In the genomic region with DNA sequence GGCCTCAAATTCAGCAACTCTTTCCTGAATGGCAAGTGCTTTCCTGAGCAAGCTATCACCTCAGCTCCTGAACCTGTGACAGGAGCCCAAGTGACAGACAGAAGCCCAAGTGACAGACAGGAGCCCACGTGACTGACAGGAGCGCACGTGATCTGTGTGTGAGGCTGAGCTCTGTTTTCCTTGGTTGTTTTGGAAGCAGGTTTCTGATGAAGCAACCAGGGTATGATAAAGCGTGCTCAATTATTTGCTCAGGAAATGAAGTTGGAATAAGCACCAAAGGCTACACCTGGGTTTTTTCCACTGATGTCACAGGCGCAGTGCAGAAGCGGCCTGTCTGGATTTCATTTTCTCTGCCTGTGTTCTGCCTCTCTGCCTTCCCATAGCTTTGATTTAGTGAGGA, we compare ENCODE assay signal across 29 mouse cellular contexts. TPM values are rescaled to one million over a fixed set of nuclear protein-coding genes. Genes with fewer than 3 reads are reported as not detected.
DNase-seq lines count a peak whose midpoint lies in the region; ATAC-seq and TF ChIP-seq lines count a peak whose summit lies in the region.
"Had no signal": no experiment of that assay in that cellular context is flagged by ENCODE, and none has a peak within 500 bp of the region (broad histone marks: within the 10 kb centered on the region; RNA-seq: fewer than 3 reads in every experiment).

No protein-coding gene starts in this region.

- no peaks in the 10 kb centered on the region for H3K36me3 ChIP-seq in hindbrain, embryonic 15.5 days
- no peaks in the 10 kb centered on the region for H3K36me3 ChIP-seq in hindbrain, postnatal 0 days (ENCODE audit: insufficient read depth, low read length)
- H3K36me3 ChIP-seq in midbrain, embryonic 14.5 days (ENCODE audit: control insufficient read depth, insufficient read depth, low read length), result no peaks in the 10 kb centered on the region
- H3K36me3 ChIP-seq in midbrain, embryonic 11.5 days (ENCODE audit: control insufficient read depth, insufficient read depth, low read length), result no peaks in the 10 kb centered on the region
- H3K36me3 ChIP-seq in liver, postnatal 0 days (replicated peaks; ENCODE audit: insufficient read depth, low read length), result peaks cover 4% of the 10 kb centered on the region; the same call in 1 of the 2 replicates
- H3K36me3 ChIP-seq: heart, embryonic 13.5 days; limb, embryonic 12.5 days; lung, embryonic 15.5 days; neural tube, embryonic 12.5 days had no signal

- TF ChIP-seq EP300 in liver, postnatal 0 days (IDR thresholded peaks at IDR 0.05; ENCODE audit: low read depth), result no peak

- no peak overlapping the region for H3K9ac ChIP-seq in hindbrain, embryonic 15.5 days
- H3K9ac ChIP-seq in hindbrain, postnatal 0 days (replicated peaks; ENCODE audit: low read length), result no peak overlapping the region
- H3K9ac ChIP-seq in midbrain, embryonic 14.5 days (replicated peaks; ENCODE audit: low read length), result no peak overlapping the region
- no peak overlapping the region for H3K9ac ChIP-seq in midbrain, embryonic 11.5 days (ENCODE audit: low read length)
- no peak overlapping the region for H3K9ac ChIP-seq in liver, postnatal 0 days (replicated peaks)
- H3K9ac ChIP-seq: forebrain, postnatal 0 days; heart, embryonic 13.5 days; limb, embryonic 12.5 days; lung, embryonic 15.5 days; neural tube, embryonic 12.5 days had no signal

- 82% methylated on average over 6 of the region's 6 CpGs for WGBS in hindbrain, embryonic 15.5 days
- WGBS in hindbrain, postnatal 0 days, result 83% methylated on average over 6 of the region's 6 CpGs
- WGBS in midbrain, embryonic 14.5 days, result 85% methylated on average over 6 of the region's 6 CpGs
- 84% methylated on average over 6 of the region's 6 CpGs for WGBS in midbrain, embryonic 11.5 days
- 68% methylated on average over 6 of the region's 6 CpGs for WGBS in liver, postnatal 0 days (ENCODE audit: insufficient replicate concordance)

- H3K27ac ChIP-seq in hindbrain, embryonic 15.5 days (replicated peaks), result peak overlapping the region; percentile 27
- H3K27ac ChIP-seq in hindbrain, postnatal 0 days, result no peak overlapping the region
- peak overlapping the region; percentile 41; the same call in 1 of the 2 replicates for H3K27ac ChIP-seq in midbrain, embryonic 14.5 days (replicated peaks; ENCODE audit: low read depth, low read length)
- no peak overlapping the region for H3K27ac ChIP-seq in midbrain, embryonic 11.5 days (ENCODE audit: low read depth, low read length)
- peak overlapping the region; percentile 93 for H3K27ac ChIP-seq in liver, postnatal 0 days (ENCODE audit: low read depth)
- H3K27ac ChIP-seq: heart, adult 2 months; heart, embryonic 13.5 days; kidney, postnatal 0 days; limb, embryonic 12.5 days; lung, embryonic 15.5 days; neural tube, embryonic 12.5 days had no signal

- no peak for ATAC-seq in hindbrain, embryonic 15.5 days (ENCODE audit: low FRiP score, low read depth)
- no peak for ATAC-seq in hindbrain, postnatal 0 days
- ATAC-seq in midbrain, embryonic 14.5 days (ENCODE audit: low FRiP score, low TSS enrichment), result no peak
- no peak for ATAC-seq in midbrain, embryonic 11.5 days (ENCODE audit: low FRiP score)
- ATAC-seq in liver, postnatal 0 days, result peak; percentile 75
- ATAC-seq: forebrain, postnatal 0 days; inflammation-experienced regulatory T-cells, adult 6 months had no signal

- no peak overlapping the region for H3K4me3 ChIP-seq in hindbrain, embryonic 15.5 days
- H3K4me3 ChIP-seq in hindbrain, postnatal 0 days (ENCODE audit: low read length), result no peak overlapping the region
- no peak overlapping the region for H3K4me3 ChIP-seq in midbrain, embryonic 14.5 days (replicated peaks; ENCODE audit: low read depth, low read length)
- H3K4me3 ChIP-seq in midbrain, embryonic 11.5 days (ENCODE audit: low read depth, low read length), result no peak overlapping the region
- no peak overlapping the region for H3K4me3 ChIP-seq in liver, postnatal 0 days (ENCODE audit: low read depth, low read length)
- H3K4me3 ChIP-seq: heart, adult 2 months; heart, embryonic 13.5 days; limb, embryonic 12.5 days; lung, embryonic 15.5 days; megakaryocyte, embryonic 14.5 days; neural tube, embryonic 12.5 days had no signal

- no peaks in the 10 kb centered on the region for H3K4me1 ChIP-seq in hindbrain, embryonic 15.5 days (replicated peaks)
- H3K4me1 ChIP-seq in hindbrain, postnatal 0 days (ENCODE audit: insufficient read depth, low read length), result no peaks in the 10 kb centered on the region
- H3K4me1 ChIP-seq in midbrain, embryonic 14.5 days (ENCODE audit: control insufficient read depth, insufficient read depth, low read length), result no peaks in the 10 kb centered on the region
- H3K4me1 ChIP-seq in midbrain, embryonic 11.5 days (ENCODE audit: control insufficient read depth, insufficient read depth, low read length), result no peaks in the 10 kb centered on the region
- H3K4me1 ChIP-seq in liver, postnatal 0 days (ENCODE audit: insufficient read depth), result peaks cover 6% of the 10 kb centered on the region
- H3K4me1 ChIP-seq: heart, embryonic 13.5 days; lung, embryonic 15.5 days; megakaryocyte, embryonic 14.5 days; neural tube, embryonic 12.5 days had no signal

- no peaks in the 10 kb centered on the region for H3K27me3 ChIP-seq in hindbrain, embryonic 15.5 days
- H3K27me3 ChIP-seq in hindbrain, postnatal 0 days (ENCODE audit: insufficient read depth, low read length), result no peaks in the 10 kb centered on the region
- H3K27me3 ChIP-seq in midbrain, embryonic 14.5 days (ENCODE audit: control insufficient read depth, insufficient read depth, low read length), result no peaks in the 10 kb centered on the region
- no peaks in the 10 kb centered on the region for H3K27me3 ChIP-seq in midbrain, embryonic 11.5 days (ENCODE audit: control insufficient read depth, insufficient read depth, low read length)
- no peaks in the 10 kb centered on the region for H3K27me3 ChIP-seq in liver, postnatal 0 days (ENCODE audit: insufficient read depth, low read length)
- H3K27me3 ChIP-seq: heart, embryonic 13.5 days; limb, embryonic 12.5 days; lung, embryonic 15.5 days; neural tube, embryonic 12.5 days had no signal

- TF ChIP-seq CTCF in hindbrain, postnatal 0 days (IDR thresholded peaks at IDR 0.05; ENCODE audit: low read depth), result no peak
- no peak for TF ChIP-seq CTCF in liver, postnatal 0 days (IDR thresholded peaks at IDR 0.05; ENCODE audit: low read depth)

- H3K4me2 ChIP-seq in hindbrain, embryonic 15.5 days, result no peak overlapping the region
- no peak overlapping the region for H3K4me2 ChIP-seq in hindbrain, postnatal 0 days (ENCODE audit: low read depth, low read length)
- H3K4me2 ChIP-seq in midbrain, embryonic 14.5 days (ENCODE audit: low read length), result no peak overlapping the region
- no peak overlapping the region for H3K4me2 ChIP-seq in midbrain, embryonic 11.5 days
- H3K4me2 ChIP-seq in liver, postnatal 0 days (ENCODE audit: low read depth, low read length), result no peak overlapping the region
- H3K4me2 ChIP-seq: heart, embryonic 13.5 days; limb, embryonic 12.5 days; lung, embryonic 15.5 days; neural tube, embryonic 12.5 days had no signal

- H3K9me3 ChIP-seq in hindbrain, embryonic 15.5 days, result no peaks in the 10 kb centered on the region
- H3K9me3 ChIP-seq in hindbrain, postnatal 0 days (ENCODE audit: low read length), result no peaks in the 10 kb centered on the region
- no peaks in the 10 kb centered on the region for H3K9me3 ChIP-seq in midbrain, embryonic 14.5 days (ENCODE audit: control insufficient read depth, low read length)
- no peaks in the 10 kb centered on the region for H3K9me3 ChIP-seq in midbrain, embryonic 11.5 days (ENCODE audit: control insufficient read depth, low read length)
- no peaks in the 10 kb centered on the region for H3K9me3 ChIP-seq in liver, postnatal 0 days (ENCODE audit: low read length)
- H3K9me3 ChIP-seq: heart, embryonic 13.5 days; limb, embryonic 12.5 days; lung, embryonic 15.5 days; megakaryocyte, embryonic 14.5 days; neural tube, embryonic 12.5 days had no signal

- peak; percentile 5 for DNase-seq in embryo, embryonic 11 days
- DNase-seq in embryo, embryonic 10 days (ENCODE audit: low spot score), result no peak
- no peak for DNase-seq in hindbrain, postnatal 0 days (ENCODE audit: low spot score)
- DNase-seq in midbrain, embryonic 14.5 days, result no peak
- no peak for DNase-seq in midbrain, embryonic 11.5 days (ENCODE audit: low spot score, missing footprints)
- peak; percentile 41 for DNase-seq in liver, postnatal 0 days
- DNase-seq in kidney, adult 11 months, result no peak
- DNase-seq: adrenal gland, postnatal 10 days; cerebellum, adult 2 months; cerebellum, postnatal 25 days; forebrain, postnatal 0 days; gastrocnemius, postnatal 25 days; heart, adult 2 months; kidney, adult 2 months; lung, postnatal 36 days; thymus, adult 18-20 months; thymus, postnatal 36 days had no signal

RNA-seq across cellular contexts. Expression of gene Uox, which starts 19.3 kb away (rescaled TPM):
- polyA plus RNA-seq in hindbrain, embryonic 15.5 days (2015; fragmentation: Nextera tagmentation; extraction: Ambion mirVana), result 0.14 and 0.18 TPM in 2 replicates
- total RNA-seq in hindbrain, postnatal 0 days (2014; rRNA removed), result 0.16 TPM in 1 of 2 replicates, not detected in the other
- polyA plus RNA-seq in hindbrain, postnatal 0 days (2015; fragmentation: Nextera tagmentation; extraction: Ambion mirVana), result 0.14 and 0.20 TPM in 2 replicates
- polyA plus RNA-seq in midbrain, embryonic 14.5 days (2014; fragmentation: Nextera tagmentation; extraction: Ambion mirVana), result not detected in 2 replicates
- 0.11 TPM in 1 of 2 replicates, not detected in the other for polyA plus RNA-seq in midbrain, embryonic 11.5 days (2014; fragmentation: Nextera tagmentation; extraction: Ambion mirVana)
- polyA plus RNA-seq in liver, postnatal 0 days (2015; fragmentation: Nextera tagmentation; extraction: Ambion mirVana), result 213 and 245 TPM in 2 replicates
- total RNA-seq: gastrocnemius, postnatal 25 days; heart, adult 2 months; heart, postnatal 25 days had no signal
- polyA plus RNA-seq: heart, adult 2 months; kidney, adult 2 months; limb, embryonic 12.5 days; neural tube, embryonic 12.5 days had no signal

RNA-seq across cellular contexts. Expression of gene Dnase2b, which starts 25.9 kb away (rescaled TPM):
- not detected in 2 replicates for polyA plus RNA-seq in hindbrain, embryonic 15.5 days (2015; fragmentation: Nextera tagmentation; extraction: Ambion mirVana)
- total RNA-seq in hindbrain, postnatal 0 days (2014; rRNA removed), result not detected in 2 replicates
- not detected in 2 replicates for polyA plus RNA-seq in hindbrain, postnatal 0 days (2015; fragmentation: Nextera tagmentation; extraction: Ambion mirVana)
- polyA plus RNA-seq in midbrain, embryonic 14.5 days (2014; fragmentation: Nextera tagmentation; extraction: Ambion mirVana), result not detected in 2 replicates
- not detected in 2 replicates for polyA plus RNA-seq in midbrain, embryonic 11.5 days (2014; fragmentation: Nextera tagmentation; extraction: Ambion mirVana)
- polyA plus RNA-seq in liver, postnatal 0 days (2015; fragmentation: Nextera tagmentation; extraction: Ambion mirVana), result 3.9 and 4.0 TPM in 2 replicates
- total RNA-seq: forebrain, postnatal 0 days; gastrocnemius, postnatal 25 days; heart, adult 2 months; heart, postnatal 25 days; layer of hippocampus, postnatal 10 days; left cerebral cortex, adult 8-10 months had no signal
- polyA plus RNA-seq: cerebellum, adult 2 months; forebrain, postnatal 0 days; heart, adult 2 months; heart, embryonic 13.5 days; inflammation-experienced regulatory T-cells, adult 6 months; kidney, adult 2 months; kidney, postnatal 0 days; limb, embryonic 12.5 days; lung, embryonic 15.5 days; neural tube, embryonic 12.5 days; small intestine, adult 2 months had no signal

Comparison
In these comparisons a context has a peak if more than half of its experiments do, and no peak if none do; other contexts are left out.
1. DNase-seq: peak in embryo, embryonic 11 days (single experiment) and liver, postnatal 0 days (single experiment); none in embryo, embryonic 10 days (single experiment), hindbrain, postnatal 0 days (single experiment), midbrain, embryonic 14.5 days (single experiment), midbrain, embryonic 11.5 days (single experiment) and kidney, adult 11 months (single experiment).
2. H3K27ac ChIP-seq: peak in hindbrain, embryonic 15.5 days (single experiment), midbrain, embryonic 14.5 days (single experiment) and liver, postnatal 0 days (single experiment); none in hindbrain, postnatal 0 days (single experiment) and midbrain, embryonic 11.5 days (single experiment).
3. RNA of gene Uox, which starts 19.3 kb away (polyA plus RNA-seq): 213 to 245 TPM in liver, postnatal 0 days; 0.14 to 0.20 TPM in hindbrain, postnatal 0 days, 0.14 to 0.18 TPM in hindbrain, embryonic 15.5 days, 0.11 TPM in midbrain, embryonic 11.5 days and not detected in midbrain, embryonic 14.5 days; every median in the first group is over 100 times any median in the second.